Mouse (Mus musculus) ES-Bruce4 (cell line): ENCODE measurements around the gene Nrg3.

ENCODE experiments used
- CTCF ChIP-seq: IDR thresholded peaks from one replicate; pipeline ENCODE4 v1.8.1; 2011; ENCODE audit warnings: low read depth, low read length
- EP300 ChIP-seq: IDR thresholded peaks from 2 replicates; pipeline ENCODE4 v1.6.1; 2011; ENCODE audit warnings: low read depth, low read length; ENCODE audit not compliant: insufficient read depth
- POLR2A ChIP-seq: IDR thresholded peaks from one replicate; pipeline ENCODE4 v1.8.1; 2011; ENCODE audit warnings: low read length; ENCODE audit not compliant: insufficient read depth

DNA sequence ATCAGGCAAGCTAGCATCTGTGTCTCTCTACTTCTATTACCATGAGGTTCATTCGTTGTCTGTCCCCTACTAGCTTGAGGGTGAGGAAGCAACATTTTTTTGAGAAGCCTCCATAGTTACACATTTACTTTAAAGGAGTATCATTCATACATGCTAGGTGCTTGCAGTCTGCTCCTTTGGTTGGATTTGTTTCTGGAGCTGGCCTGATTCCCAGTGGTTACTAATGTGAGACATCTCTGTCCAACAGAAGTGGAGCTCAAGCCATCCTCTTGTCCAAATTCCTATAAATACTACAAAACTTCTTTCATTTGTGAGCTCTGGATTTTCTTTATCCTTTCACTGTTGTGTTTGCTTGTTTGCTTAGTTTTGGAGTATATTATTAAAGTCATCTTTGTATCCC is 211.9 kb downstream of the Nrg3 start:
- TF ChIP-seq CTCF, result no peak
- no peak for TF ChIP-seq EP300
- TF ChIP-seq POLR2A, result no peak
